30 mouse cellular contexts compared by ENCODE assay signal in the genomic region with DNA sequence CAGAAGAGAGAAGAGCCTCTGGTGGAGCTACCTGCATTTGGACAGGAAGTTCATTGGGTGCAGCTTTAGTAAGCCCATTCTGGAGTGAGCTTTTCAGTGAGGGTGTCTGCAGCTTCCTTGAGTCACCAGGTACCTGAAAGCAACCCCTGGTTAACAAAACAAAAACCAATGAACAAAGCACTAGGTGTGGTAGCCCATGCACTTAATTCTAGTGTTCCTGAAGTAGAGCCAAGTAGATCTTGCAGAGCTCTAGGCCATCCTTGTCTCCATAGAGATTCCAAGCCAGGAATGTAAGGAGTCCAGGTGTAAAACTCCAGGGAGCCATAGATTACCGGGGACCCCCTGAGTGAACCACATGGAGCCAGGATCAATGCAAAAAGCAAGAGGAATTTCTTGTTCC. TPM values are rescaled to one million over a fixed set of nuclear protein-coding genes. Genes with fewer than 3 reads are reported as not detected.
"Had no signal": no experiment of that assay in that cellular context is flagged by ENCODE, and none has a peak within 500 bp of the region (broad histone marks: within the 10 kb centered on the region; RNA-seq: fewer than 3 reads in every experiment).

No protein-coding gene starts in this region.

- DNase-seq: gastrocnemius, adult 2 months; gastrocnemius, postnatal 10 days; gastrocnemius, postnatal 25 days; heart, adult 18-20 months; heart, postnatal 10 days; heart, postnatal 4 days; kidney, adult 18-20 months; kidney, adult 8-10 months; kidney, postnatal 10 days; kidney, postnatal 25 days; kidney, postnatal 4 days; left cerebral cortex, postnatal 4 days; liver, embryonic 13.5 days; liver, postnatal 0 days had no signal

- H3K4me2 ChIP-seq: heart, embryonic 12.5 days; hindbrain, embryonic 14.5 days; intestine, embryonic 15.5 days; limb, embryonic 13.5 days; limb, embryonic 15.5 days; liver, embryonic 11.5 days; liver, embryonic 13.5 days; liver, embryonic 15.5 days had no signal

- H3K9me3 ChIP-seq: heart, embryonic 10.5 days; heart, embryonic 12.5 days; hindbrain, embryonic 10.5 days; intestine, embryonic 15.5 days; limb, embryonic 13.5 days; limb, embryonic 15.5 days; liver, embryonic 13.5 days; liver, embryonic 15.5 days had no signal

- ATAC-seq: hindbrain, embryonic 16.5 days; inflammation-experienced regulatory T-cells, adult 6 months; intestine, embryonic 15.5 days; intestine, postnatal 0 days; liver, postnatal 0 days had no signal

- H3K4me3 ChIP-seq: gastrocnemius, adult 2 months; heart, embryonic 10.5 days; heart, embryonic 12.5 days; hindbrain, embryonic 10.5 days; intestine, embryonic 15.5 days; layer of hippocampus, adult 2 months; limb, embryonic 13.5 days; limb, embryonic 15.5 days; liver, embryonic 13.5 days; liver, embryonic 15.5 days had no signal

- H3K36me3 ChIP-seq: intestine, embryonic 15.5 days had no signal

- H3K4me1 ChIP-seq: heart, embryonic 10.5 days; heart, embryonic 12.5 days; hindbrain, embryonic 10.5 days; intestine, embryonic 15.5 days; limb, embryonic 13.5 days; limb, embryonic 15.5 days had no signal

- H3K27ac ChIP-seq: gastrocnemius, adult 2 months; heart, embryonic 10.5 days; hindbrain, embryonic 10.5 days; hindbrain, embryonic 14.5 days; intestine, embryonic 15.5 days; layer of hippocampus, adult 2 months; limb, embryonic 13.5 days; limb, embryonic 15.5 days; liver, embryonic 13.5 days; liver, embryonic 15.5 days had no signal

- H3K9ac ChIP-seq: heart, embryonic 12.5 days; hindbrain, embryonic 14.5 days; intestine, embryonic 15.5 days; limb, embryonic 13.5 days; limb, embryonic 15.5 days; liver, embryonic 13.5 days; liver, embryonic 15.5 days; liver, postnatal 0 days had no signal

- H3K27me3 ChIP-seq: heart, embryonic 12.5 days; intestine, embryonic 15.5 days; limb, embryonic 13.5 days; limb, embryonic 15.5 days; liver, embryonic 13.5 days; liver, embryonic 15.5 days had no signal

RNA-seq across cellular contexts. Expression of a gene that starts 31.8 kb away (rescaled TPM):
- polyA plus RNA-seq: heart, embryonic 10.5 days; heart, embryonic 12.5 days; hindbrain, embryonic 16.5 days; inflammation-experienced regulatory T-cells, adult 6 months; intestine, embryonic 15.5 days; intestine, postnatal 0 days; kidney, embryonic 14.5 days; kidney, embryonic 16.5 days; limb, embryonic 11.5 days; limb, embryonic 13.5 days; limb, embryonic 15.5 days; liver, embryonic 11.5 days; liver, embryonic 13.5 days; liver, embryonic 15.5 days; liver, postnatal 0 days had no signal
